Mouse (Mus musculus) neural tube, embryonic 12.5 days (tissue): ENCODE results near the gene Krtap13-1. TPM values are rescaled to one million over a fixed set of nuclear protein-coding genes. Genes with fewer than 3 reads are reported as not detected.
"Not testable (repeated sequence)": the region's sequence is repeated elsewhere in the genome, so short reads cannot be mapped to it uniquely, and the experiment has no call there.

Experiments used
- ATAC-seq: fragments of 200-750 bp; cut with Nextera tagmentation; 2 replicates; pipeline ENCODE4 v1.8.0; 2017; ENCODE audit warnings: low read depth, mild to moderate bottlenecking, moderate TSS enrichment, moderate library complexity; ENCODE audit not compliant: low FRiP score
- H3K27ac ChIP-seq: fragments of 300-500 bp; sonication (generic); 2 replicates; pipeline ENCODE4 v1.5.1; 2016
- H3K27me3 ChIP-seq: fragments of 300-500 bp; sonication (generic); replicated peaks from 2 replicates; pipeline ENCODE4 v1.6.1; 2016; ENCODE audit warnings: mild to moderate bottlenecking
- H3K36me3 ChIP-seq: fragments of 300-500 bp; sonication (generic); 2 replicates; pipeline ENCODE4 v1.6.1; 2016; ENCODE audit warnings: mild to moderate bottlenecking
- H3K4me1 ChIP-seq: fragments of 300-500 bp; sonication (generic); 2 replicates; pipeline ENCODE4 v1.6.1; 2016
- H3K4me2 ChIP-seq: fragments of 300-500 bp; sonication (generic); replicated peaks from 2 replicates; pipeline ENCODE4 v1.6.1; 2016; ENCODE audit warnings: mild to moderate bottlenecking
- H3K4me3 ChIP-seq: fragments of 300-500 bp; sonication (generic); 2 replicates; pipeline ENCODE4 v1.5.1; 2016
- H3K9ac ChIP-seq: fragments of 300-500 bp; sonication (generic); 2 replicates; pipeline ENCODE4 v1.6.1; 2016; ENCODE audit warnings: mild to moderate bottlenecking
- H3K9me3 ChIP-seq: fragments of 300-500 bp; sonication (generic); 2 replicates; pipeline ENCODE4 v1.6.1; 2016; ENCODE audit warnings: mild to moderate bottlenecking
- WGBS: fragments of 180-500 bp; shearing (Covaris S2); methylation state at CpG from one replicate; pipeline ENCODE4 v1.1.7; 2016; 5-methylcytosine and 5-hydroxymethylcytosine counted together
- polyA plus RNA-seq: library from polyadenylated mRNA; unstranded; fragments of >200 nt; fragmentation: Nextera tagmentation; extraction: Ambion mirVana; gene quantifications from 2 replicates; pipeline ENCODE4 v1.2.1, GENCODE M21; 2016

Krtap13-1 gene
- polyA plus RNA-seq, 1 experiment from 2014 or later = not detected

DNA sequence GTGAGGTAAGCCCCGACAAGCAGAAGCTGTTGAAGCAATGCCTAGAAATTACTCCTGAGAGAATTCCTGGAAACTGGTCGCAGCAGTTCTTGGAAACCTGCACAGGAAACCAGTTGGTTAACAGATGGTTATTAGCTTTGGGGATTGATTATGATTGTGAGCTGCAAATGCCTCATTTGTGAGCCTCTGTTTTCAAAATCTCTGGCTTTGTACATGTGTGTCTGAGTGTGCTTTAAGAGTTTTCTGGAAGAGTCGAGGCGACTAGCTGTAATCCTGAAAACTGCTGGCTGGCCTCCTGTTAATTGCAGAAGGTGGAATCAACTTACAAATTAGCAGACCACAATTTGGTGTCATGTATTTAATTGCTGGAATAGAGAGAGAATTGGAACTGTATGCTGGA lies 19.3 kb downstream of the Krtap13-1 start:
- no peaks in the 10 kb centered on the region for H3K4me1 ChIP-seq
- no peak overlapping the region for H3K27ac ChIP-seq

DNA sequence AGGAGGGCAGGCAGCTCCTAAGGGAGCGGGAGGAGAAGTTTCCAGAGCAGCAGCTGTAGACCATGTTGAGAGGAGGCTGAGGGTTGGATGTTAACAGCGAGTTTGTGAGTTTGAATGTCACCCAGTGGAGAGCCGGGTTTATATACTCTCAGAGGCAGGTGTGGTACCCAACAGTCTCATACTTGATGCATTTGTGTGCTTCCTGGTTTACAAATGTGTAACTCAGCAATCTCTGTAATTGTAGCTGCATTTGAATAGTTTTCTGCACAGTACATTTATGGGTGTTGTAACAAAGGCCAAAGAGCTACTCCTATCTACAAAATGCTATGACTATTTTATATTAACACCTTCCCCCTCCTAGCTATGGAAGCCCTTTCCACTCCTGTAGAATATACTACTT lies 22.9 kb downstream of the Krtap13-1 start, which contains the start of gene Krtap13:
TSS of gene Krtap13 (minus strand) at position 101 of the 400 bp plus-strand sequence.
- not testable (repeated sequence) for H3K36me3 ChIP-seq, H3K4me3 ChIP-seq, H3K27me3 ChIP-seq, H3K27ac ChIP-seq, ATAC-seq, H3K9me3 ChIP-seq, H3K9ac ChIP-seq, H3K4me1 ChIP-seq, H3K4me2 ChIP-seq
- 85% methylated on average over 3 of the region's 3 CpGs for WGBS

More for the DNA sequence above, 19.3 kb downstream of the Krtap13-1 start:
- no peak for ATAC-seq
- Histone ChIP-seq H3K9ac (no peak overlapping the region), H3K36me3 (no peaks in the 10 kb centered on the region), H3K4me2 (no peak overlapping the region), H3K4me3 (no peak overlapping the region), H3K9me3 (no peaks in the 10 kb centered on the region), H3K27me3 (no peaks in the 10 kb centered on the region)
- WGBS = 70% methylated on average over 4 of the region's 4 CpGs

DNA sequence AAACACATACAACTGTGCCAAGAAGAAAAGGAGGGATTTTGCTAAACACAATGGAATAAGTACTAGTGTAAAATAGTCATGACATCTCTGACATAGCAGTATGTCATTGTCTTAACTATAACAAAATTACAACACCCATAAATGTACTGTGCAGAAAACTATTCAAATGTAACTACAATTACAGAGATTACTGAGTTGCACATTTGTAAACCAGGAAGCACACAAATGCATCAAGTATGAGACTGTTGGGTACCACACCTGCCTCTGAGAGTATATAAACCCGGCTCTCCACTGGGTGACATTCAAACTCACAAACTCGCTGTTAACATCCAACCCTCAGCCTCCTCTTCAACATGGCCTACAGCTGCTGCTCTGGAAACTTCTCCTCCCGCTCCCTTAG lies 29.9 kb downstream of the Krtap13-1 start, which contains the start of gene 2310034C09Rik:
TSS of gene 2310034C09Rik (plus strand) at position 301 of the 400 bp plus-strand sequence.
- not testable (repeated sequence) for H3K4me2 ChIP-seq, H3K4me1 ChIP-seq, H3K27me3 ChIP-seq, H3K4me3 ChIP-seq, H3K27ac ChIP-seq, H3K9ac ChIP-seq, ATAC-seq, H3K36me3 ChIP-seq, H3K9me3 ChIP-seq
- 90% methylated on average over 3 of the region's 3 CpGs for WGBS

DNA sequence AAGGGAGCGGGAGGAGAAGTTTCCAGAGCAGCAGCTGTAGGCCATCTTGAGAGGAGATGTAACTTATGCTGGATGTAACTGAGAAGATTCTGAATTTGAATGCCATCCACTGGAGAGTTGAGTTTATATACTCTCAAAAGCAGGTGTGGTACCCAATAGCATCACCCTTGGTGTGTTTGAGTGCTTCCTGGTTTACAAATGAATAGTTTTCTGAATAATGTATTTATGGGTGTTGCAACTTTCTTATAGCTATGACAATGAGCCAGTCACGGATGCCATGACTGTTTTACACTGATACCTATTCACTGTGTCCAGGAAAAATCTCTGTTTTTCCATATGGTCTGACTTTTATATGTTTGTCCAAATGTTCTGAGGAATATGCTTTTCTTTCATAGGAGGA lies 45.4 kb downstream of the Krtap13-1 start, which contains the start of gene 2310057N15Rik:
TSS of gene 2310057N15Rik (minus strand) at position 101 of the 400 bp plus-strand sequence.
- H3K4me2 ChIP-seq = no peak within 1 kb of the TSS
- no peak within 1 kb of the TSS for H3K4me3 ChIP-seq
- no peaks in the 10 kb centered on the region for H3K4me1 ChIP-seq
- no peaks in the 10 kb centered on the region for H3K36me3 ChIP-seq
- H3K9me3 ChIP-seq = no peaks in the 10 kb centered on the region
- no peaks in the 10 kb centered on the region for H3K27me3 ChIP-seq
- H3K27ac ChIP-seq = no peak within 1 kb of the TSS
- no peak for ATAC-seq
- H3K9ac ChIP-seq = no peak within 1 kb of the TSS
- WGBS = 79% methylated on average over 2 of the region's 2 CpGs

DNA sequence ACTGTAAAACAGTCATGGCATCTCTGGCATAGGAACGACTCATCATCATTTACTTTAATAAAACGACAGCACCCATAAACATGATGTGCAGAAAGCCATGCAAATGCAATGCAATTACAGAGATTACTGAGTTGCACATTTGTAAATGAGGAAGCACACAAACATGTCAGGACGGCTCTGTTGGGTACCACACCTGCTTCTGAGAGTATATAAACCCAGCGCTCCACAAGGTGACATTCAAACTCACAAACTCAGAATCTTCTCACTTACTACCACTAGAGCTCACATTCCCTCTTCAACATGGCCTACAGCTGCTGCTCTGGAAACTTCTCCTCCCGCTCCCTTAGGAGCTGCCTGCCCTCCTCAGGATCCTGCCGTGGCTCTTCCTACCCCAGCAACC lies 48.9 kb downstream of the Krtap13-1 start, which contains the start of gene Gm5965:
TSS of gene Gm5965 (plus strand) at position 301 of the 400 bp plus-strand sequence.
- no peak within 1 kb of the TSS for H3K4me2 ChIP-seq
- H3K4me1 ChIP-seq = no peaks in the 10 kb centered on the region
- no peaks in the 10 kb centered on the region for H3K9me3 ChIP-seq
- H3K27me3 ChIP-seq = no peaks in the 10 kb centered on the region
- no peak within 1 kb of the TSS for H3K4me3 ChIP-seq
- H3K9ac ChIP-seq = no peak within 1 kb of the TSS
- no peak for ATAC-seq
- 88% methylated on average over 6 of the region's 6 CpGs for WGBS
- H3K36me3 ChIP-seq = no peaks in the 10 kb centered on the region
- H3K27ac ChIP-seq = no peak within 1 kb of the TSS

Other genes starting within 250 kb of the Krtap13-1 start
- not detected in 2 replicates for gene Cldn17, start 221.9 kb upstream of the Krtap13-1 start, polyA plus RNA-seq
- gene Cldn8, start 165.7 kb upstream of the Krtap13-1 start, polyA plus RNA-seq = 0.28 and 0.29 TPM in 2 replicates
- not detected in 2 replicates for gene Krtap24-1, start 116.6 kb upstream of the Krtap13-1 start, polyA plus RNA-seq
- not detected in 2 replicates for gene 2310079G19Rik, start 101.2 kb upstream of the Krtap13-1 start, polyA plus RNA-seq
- gene Krtap26-1, start 81.1 kb upstream of the Krtap13-1 start, polyA plus RNA-seq = not detected in 2 replicates
- gene Krtap27-1, start 57.2 kb upstream of the Krtap13-1 start, polyA plus RNA-seq = not detected in 2 replicates
- not detected in 2 replicates for gene 2310061N02Rik, start 20.9 kb upstream of the Krtap13-1 start, polyA plus RNA-seq
- gene Krtap13, start 22.8 kb downstream of the Krtap13-1 start, polyA plus RNA-seq = not detected in 2 replicates
- gene 2310034C09Rik, start 30.0 kb downstream of the Krtap13-1 start, polyA plus RNA-seq = not detected in 2 replicates
- gene 2310057N15Rik, start 45.3 kb downstream of the Krtap13-1 start, polyA plus RNA-seq = not detected in 2 replicates
- gene Gm5965, start 49.0 kb downstream of the Krtap13-1 start, polyA plus RNA-seq = not detected in 2 replicates
- not detected in 2 replicates for gene Gm20741, start 83.4 kb downstream of the Krtap13-1 start, polyA plus RNA-seq
- not detected in 2 replicates for gene Krtap15, start 91.4 kb downstream of the Krtap13-1 start, polyA plus RNA-seq
- gene Krtap14, start 97.3 kb downstream of the Krtap13-1 start, polyA plus RNA-seq = not detected in 2 replicates
- gene Krtap19-1, start 140.5 kb downstream of the Krtap13-1 start, polyA plus RNA-seq = not detected in 2 replicates
- gene Krtap19-2, start 145.4 kb downstream of the Krtap13-1 start, polyA plus RNA-seq = not detected in 2 replicates
- not detected in 2 replicates for gene Krtap19-3, start 149.2 kb downstream of the Krtap13-1 start, polyA plus RNA-seq
- not detected in 2 replicates for gene Krtap19-4, start 156.2 kb downstream of the Krtap13-1 start, polyA plus RNA-seq
- not detected in 2 replicates for gene Krtap19-5, start 167.6 kb downstream of the Krtap13-1 start, polyA plus RNA-seq
- not detected in 2 replicates for gene Krtap19-9b, start 203.4 kb downstream of the Krtap13-1 start, polyA plus RNA-seq
- not detected in 2 replicates for gene Krtap16-3, start 234.0 kb downstream of the Krtap13-1 start, polyA plus RNA-seq